Mouse (Mus musculus): ENCODE data around the gene Wiz.

The Wiz gene

GRCm38 (mm10) chr17:32378786-32379185, 10.5 kb downstream of the Wiz start:
- DNase-seq (ENCODE audit: low read depth, low spot score) = no peak

GRCm38 (mm10) chr17:32377137-32377536, 12.1 kb downstream of the Wiz start:
- no peak for DNase-seq (ENCODE audit: low read depth, low spot score)

GRCm38 (mm10) chr17:32376475-32376874, 12.8 kb downstream of the Wiz start:
- no peak for DNase-seq (ENCODE audit: low read depth, low spot score)

GRCm38 (mm10) chr17:32368991-32369578, 20.2 kb downstream of the Wiz start:
- no peak for DNase-seq (ENCODE audit: low read depth, low spot score)

GRCm38 (mm10) chr17:32367706-32368105, 21.5 kb downstream of the Wiz start:
- no peak for DNase-seq (ENCODE audit: low read depth, low spot score)

- no peak for DNase-seq (ENCODE audit: low read depth, low spot score)
These were observed 23.9 kb downstream of the Wiz start for GRCm38 (mm10) chr17:32365296-32365695.

GRCm38 (mm10) chr17:32364850-32365249, 24.4 kb downstream of the Wiz start:
- DNase-seq (ENCODE audit: low read depth, low spot score) = no peak

- DNase-seq (ENCODE audit: low read depth, low spot score) = peak; percentile 87
These were observed 24.9 kb downstream of the Wiz start for GRCm38 (mm10) chr17:32364331-32364730.

DNA sequence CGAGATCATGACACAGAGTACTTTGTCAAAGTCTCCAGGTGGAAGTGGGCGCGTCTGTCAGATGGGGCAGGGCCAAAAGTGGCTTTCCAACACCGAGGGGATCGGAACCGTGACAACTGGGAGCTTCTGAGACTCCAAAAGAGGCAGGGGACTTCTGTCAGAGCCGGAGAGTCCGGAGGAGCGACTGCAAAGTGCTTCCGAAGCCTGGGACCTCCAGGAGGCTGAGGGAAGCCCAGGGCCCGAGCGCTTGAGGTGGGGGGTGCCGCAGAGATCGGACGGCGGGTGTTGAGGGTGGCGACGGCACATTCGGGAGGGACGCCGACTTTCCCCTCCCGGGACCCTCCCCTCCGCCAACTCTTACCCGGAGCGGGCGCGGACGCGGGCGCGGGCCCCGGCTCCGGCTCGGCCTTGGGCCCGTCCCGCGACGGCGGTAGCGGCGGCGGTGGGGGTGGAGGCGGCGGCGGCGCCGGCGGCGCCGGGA, 25.4 kb downstream of the Wiz start:
- no peak for DNase-seq (ENCODE audit: low read depth, low spot score)

DNA sequence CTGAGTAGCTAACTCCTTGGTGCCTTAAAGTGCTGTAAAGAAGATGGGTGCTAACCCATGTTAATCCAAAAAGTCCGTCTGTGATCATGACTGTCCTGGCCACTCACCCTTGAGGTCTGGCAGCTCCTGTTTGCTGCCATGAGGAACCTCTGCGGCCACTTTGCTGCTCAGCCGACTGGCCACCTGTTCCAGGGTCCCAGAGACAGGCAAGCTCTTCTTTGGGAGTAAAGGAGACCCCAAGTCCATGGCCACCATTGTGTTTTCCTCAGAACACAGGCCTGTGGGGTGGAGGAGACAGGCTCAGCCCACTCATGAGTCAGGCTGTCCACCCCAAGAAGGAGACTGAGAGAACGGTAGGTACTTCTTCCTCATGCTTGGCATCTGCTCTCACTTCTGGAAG, 26.6 kb downstream of the Wiz start:
- no peak for DNase-seq (ENCODE audit: low read depth, low spot score)

GRCm38 (mm10) chr17:32359928-32360327, 29.3 kb downstream of the Wiz start:
- DNase-seq (ENCODE audit: low read depth, low spot score) = no peak

DNA sequence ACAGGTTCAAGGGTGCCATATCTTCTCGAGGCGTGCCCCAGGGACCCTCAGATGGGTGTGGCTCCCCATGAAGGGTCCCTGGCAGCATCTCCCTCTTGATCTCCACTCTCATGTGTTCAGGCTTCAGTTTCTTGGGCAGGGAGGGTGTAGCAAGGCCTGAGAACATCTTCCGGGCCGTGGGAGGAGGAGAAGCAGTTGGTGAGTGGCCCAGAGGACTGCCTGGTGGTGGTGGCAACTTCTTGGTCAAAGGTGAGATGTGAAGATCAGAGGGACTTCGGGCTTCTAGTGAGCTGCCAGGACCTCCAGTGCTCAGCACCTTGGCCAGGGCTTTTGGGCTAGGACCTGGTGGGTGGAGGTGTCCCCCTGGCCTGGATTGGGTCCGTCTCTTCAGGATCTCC, 30.3 kb downstream of the Wiz start:
- DNase-seq (ENCODE audit: low read depth, low spot score) = no peak

DNA sequence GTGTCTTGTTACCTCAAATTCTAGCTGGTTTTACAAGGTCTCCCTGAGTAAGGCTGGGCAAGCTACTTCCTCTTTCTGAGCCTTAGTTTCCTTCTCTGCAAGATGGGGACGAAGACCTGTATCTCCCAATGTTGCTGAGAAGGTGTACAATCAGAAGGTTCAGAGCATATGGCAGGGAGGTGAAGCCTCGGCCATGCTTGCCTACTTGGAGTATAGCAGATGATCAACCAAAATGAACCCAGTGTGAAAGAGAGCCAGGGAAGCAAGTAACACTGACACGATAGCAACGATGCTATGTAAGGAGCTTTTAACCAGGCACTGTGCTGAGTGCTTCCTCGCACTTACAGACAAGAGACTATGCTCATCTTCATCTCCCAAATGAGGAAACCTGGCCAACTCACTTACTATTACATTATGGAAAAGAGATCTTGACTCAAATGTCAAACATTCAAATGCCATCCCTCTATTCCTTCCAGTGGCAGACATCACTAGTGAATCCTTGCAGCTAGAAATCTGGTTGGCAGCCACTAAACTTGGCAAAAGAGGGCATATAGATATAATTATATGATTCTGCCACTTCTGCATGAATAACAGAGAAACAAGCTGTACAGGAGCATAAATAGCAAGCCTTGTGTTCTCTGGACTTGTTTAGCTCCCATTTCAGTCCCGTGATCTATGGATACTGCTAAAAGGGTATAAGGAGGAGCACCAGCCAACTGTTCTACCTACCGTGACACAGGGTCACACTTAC, 30.9 kb downstream of the Wiz start:
- DNase-seq (ENCODE audit: low read depth, low spot score) = no peak

DNA sequence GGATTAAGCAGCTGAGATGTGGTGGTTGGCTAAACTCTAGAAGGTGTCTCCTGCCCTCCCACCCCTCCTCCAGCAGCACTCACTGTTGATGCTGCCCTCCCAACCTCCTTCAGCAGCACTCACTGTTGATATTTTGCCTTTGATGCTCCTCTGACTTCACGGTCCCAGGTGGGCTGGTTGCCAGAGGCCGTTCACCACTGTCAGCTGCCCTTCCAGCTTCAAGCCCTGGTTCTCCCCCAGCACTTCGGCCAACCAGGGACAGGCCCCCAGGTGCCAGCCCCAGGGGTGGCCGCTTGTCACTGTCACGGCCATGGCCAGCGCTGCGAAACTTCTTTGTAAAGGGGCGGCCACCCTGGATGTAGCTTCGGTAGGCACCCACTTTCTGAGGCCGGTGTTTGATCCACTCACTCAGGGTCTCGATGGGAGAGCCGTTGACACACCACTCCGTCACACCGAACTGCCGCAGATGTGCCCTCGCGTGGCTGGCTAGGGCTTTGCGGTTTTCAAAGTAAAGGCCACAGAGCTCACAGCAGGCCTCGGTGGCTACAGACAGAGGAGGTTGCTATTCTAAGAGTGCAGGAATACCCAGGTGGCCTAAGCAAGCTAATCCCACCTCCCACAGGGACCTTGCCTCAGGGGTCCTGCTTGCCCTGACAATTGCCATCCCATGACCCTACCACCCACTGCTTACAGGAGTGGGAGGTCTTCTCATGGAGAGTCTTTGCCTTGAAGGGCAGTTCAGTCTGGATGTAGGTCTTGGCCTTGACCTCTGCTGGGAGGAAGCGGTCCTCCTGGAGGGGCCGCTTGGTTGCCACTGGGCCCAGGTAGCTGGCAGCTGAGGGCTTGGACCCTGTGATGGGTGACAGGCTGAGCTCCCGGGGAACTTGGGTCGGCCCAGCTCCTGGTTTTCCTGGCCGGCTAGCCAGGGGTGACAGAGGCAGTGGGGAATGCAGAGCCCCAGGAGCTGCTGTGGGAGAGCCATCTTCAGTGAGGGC, 32.2 kb downstream of the Wiz start:
- DNase-seq (ENCODE audit: low read depth, low spot score) = no peak

GRCm38 (mm10) chr17:32356281-32356680, 33.0 kb downstream of the Wiz start:
- DNase-seq (ENCODE audit: low read depth, low spot score) = no peak

GRCm38 (mm10) chr17:32355031-32355430, 34.2 kb downstream of the Wiz start:
- DNase-seq (ENCODE audit: low read depth, low spot score) = no peak

- no peak for DNase-seq (ENCODE audit: low read depth, low spot score)
These were observed 35.0 kb downstream of the Wiz start for GRCm38 (mm10) chr17:32354211-32354610.

DNA sequence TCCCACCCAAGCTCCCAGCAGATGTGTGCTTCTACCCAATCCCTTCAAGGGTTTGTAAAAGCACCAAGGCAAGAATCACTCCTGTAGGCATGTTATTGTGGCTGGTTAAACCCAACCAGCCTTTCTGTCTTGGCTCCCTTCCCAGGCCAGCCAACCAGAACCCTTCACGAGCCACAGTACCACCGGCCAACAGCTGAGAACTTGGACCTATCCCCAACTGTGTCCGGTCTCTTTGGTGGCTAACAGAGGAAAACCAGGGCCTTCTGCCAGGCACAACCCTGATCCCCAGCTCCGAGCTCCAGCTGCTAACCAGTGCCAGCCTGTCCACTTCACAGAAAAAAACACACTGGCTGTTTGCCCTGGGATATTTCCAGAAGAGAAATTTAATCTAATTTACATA, 35.5 kb downstream of the Wiz start:
- no peak for DNase-seq (ENCODE audit: low read depth, low spot score)

- no peak for DNase-seq (ENCODE audit: low read depth, low spot score)
These were observed 37.5 kb downstream of the Wiz start for GRCm38 (mm10) chr17:32351726-32352125.

GRCm38 (mm10) chr17:32351269-32351668, 38.0 kb downstream of the Wiz start:
- DNase-seq (ENCODE audit: low read depth, low spot score) = no peak

DNA sequence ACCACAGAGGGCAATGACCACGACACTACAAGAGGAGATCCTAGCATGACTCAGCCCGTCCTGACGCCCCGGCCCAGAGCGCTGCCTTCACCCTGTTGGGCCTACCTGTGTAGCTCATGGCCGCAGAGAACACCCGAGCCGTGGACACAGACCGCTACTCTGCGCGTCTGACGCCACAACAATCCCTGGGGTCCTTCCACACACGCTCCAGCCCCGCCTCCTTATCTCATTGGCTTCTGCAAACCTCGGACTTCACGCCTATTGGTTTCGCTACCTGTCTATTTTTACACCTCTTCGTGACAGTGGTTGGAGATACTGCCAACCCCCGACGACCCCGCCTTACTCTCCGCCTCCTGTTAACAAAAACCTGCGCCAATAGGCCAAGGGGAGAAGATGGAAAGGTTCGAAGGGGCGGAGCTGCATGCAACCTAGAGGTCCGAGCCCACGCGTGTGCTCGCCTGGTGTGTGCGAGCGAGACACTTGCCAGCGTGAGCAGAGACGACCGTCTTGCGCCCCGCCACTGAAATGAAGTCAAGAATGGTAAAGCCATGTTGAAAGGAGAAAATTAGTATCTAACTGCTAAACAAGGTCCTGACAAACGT, 38.8 kb downstream of the Wiz start, which contains the start of gene Akap8l:
TSS of gene Akap8l (minus strand) at position 226 of the 602 bp plus-strand sequence.
- peak; percentile 99 for DNase-seq (ENCODE audit: low read depth, low spot score)
